Mouse (Mus musculus) embryonic facial prominence, embryonic 14.5 days (tissue): ENCODE measurements at regions not wholly inside any gene's neighbourhood (a gene's known extent, or its start where the extent isn't known, plus 50 kb on each side); places are given as distances from the start of the nearest gene placed in this dataset.
A peak's percentile ranks its signal among the peaks of the same experiment; 100 is the strongest.

ENCODE experiments used
- ATAC-seq: fragments of 200-750 bp; cut with Nextera tagmentation; 2 replicates; pipeline ENCODE4 v1.8.0; 2017; ENCODE audit warnings: low read depth, moderate number of reproducible peaks, moderate TSS enrichment
- DNase-seq: peaks from one replicate; pipeline ENCODE4 v3.0.0-alpha.2; 2015; ENCODE audit warnings: low spot score
- H3K27ac ChIP-seq: fragments of 300-500 bp; sonication (generic); replicated peaks from 2 replicates; pipeline ENCODE4 v1.5.1; 2014; ENCODE audit warnings: low read depth, mild to moderate bottlenecking, low read length, moderate library complexity
- H3K27me3 ChIP-seq: fragments of 300-500 bp; sonication (generic); replicated peaks from 2 replicates; pipeline ENCODE4 v1.6.1; 2014; ENCODE audit warnings: low read length; ENCODE audit not compliant: control insufficient read depth, insufficient read depth
- H3K36me3 ChIP-seq: fragments of 300-500 bp; sonication (generic); 2 replicates; pipeline ENCODE4 v1.6.1; 2014; ENCODE audit warnings: low read length, mixed read lengths; ENCODE audit not compliant: control insufficient read depth, insufficient read depth
- H3K4me1 ChIP-seq: fragments of 300-500 bp; sonication (generic); 2 replicates; pipeline ENCODE4 v1.6.1; 2014; ENCODE audit warnings: antibody characterized with exemption, low read length; ENCODE audit not compliant: control insufficient read depth, insufficient read depth
- H3K4me2 ChIP-seq: fragments of 300-500 bp; sonication (generic); 2 replicates; pipeline ENCODE4 v1.6.1; 2014; ENCODE audit warnings: low read depth, mild to moderate bottlenecking, low read length, moderate library complexity, mixed read lengths
- H3K4me3 ChIP-seq: fragments of 300-500 bp; sonication (generic); 2 replicates; pipeline ENCODE4 v1.5.1; 2014; ENCODE audit warnings: low read depth, mild to moderate bottlenecking, low read length
- H3K9ac ChIP-seq: fragments of 300-500 bp; sonication (generic); 2 replicates; pipeline ENCODE4 v1.6.1; 2014; ENCODE audit warnings: low read depth, mild to moderate bottlenecking, low read length, moderate library complexity, mixed read lengths
- H3K9me3 ChIP-seq: fragments of 300-500 bp; sonication (generic); 2 replicates; pipeline ENCODE4 v1.6.1; 2016; ENCODE audit warnings: low read length; ENCODE audit not compliant: control insufficient read depth
- WGBS: fragments of 180-500 bp; shearing (Covaris S2); extraction: QIAGEN DNeasy Blood & Tissue Kit; methylation state at CpG from one replicate; pipeline ENCODE4 v1.1.7; 2014; 5-methylcytosine and 5-hydroxymethylcytosine counted together

DNA sequence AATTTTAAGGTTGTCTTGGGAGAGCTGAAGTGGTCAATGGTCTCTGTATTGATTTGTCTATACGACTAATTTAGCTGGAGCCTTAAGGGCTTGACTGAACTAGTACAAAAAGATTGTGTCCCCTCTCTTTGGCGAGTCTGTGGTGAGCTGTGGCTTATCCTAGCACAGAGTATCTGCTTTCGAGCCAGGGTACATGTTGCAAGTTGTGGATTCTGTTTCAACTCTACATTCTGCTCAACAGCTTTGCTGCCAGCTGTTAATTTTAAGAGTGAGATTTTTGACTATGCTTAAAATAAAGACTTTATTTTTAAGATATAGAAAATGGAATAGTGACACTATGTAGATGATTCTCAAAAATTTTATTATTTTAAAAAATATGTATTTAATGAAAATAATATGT lies 175.8 kb upstream of the Agbl1 start:
- WGBS: 75% methylated on average over 3 of the region's 3 CpGs

GRCm38 (mm10) chr7:76099149-76099548 lies 130.5 kb upstream of the Agbl1 start:
- Histone ChIP-seq H3K9me3 (no peaks in the 10 kb centered on the region), H3K4me2 (no peak overlapping the region), H3K4me1 (no peaks in the 10 kb centered on the region), H3K27ac (no peak overlapping the region), H3K9ac (no peak overlapping the region), H3K36me3 (no peaks in the 10 kb centered on the region), H3K27me3 (no peaks in the 10 kb centered on the region), H3K4me3 (no peak overlapping the region)
- WGBS: 70% methylated on average over 1 of the region's 1 CpGs
- no peak for DNase-seq
- ATAC-seq: no peak

More for the DNA sequence above, 175.8 kb upstream of the Agbl1 start:
- no peak overlapping the region for H3K4me2 ChIP-seq
- H3K9me3 ChIP-seq: no peaks in the 10 kb centered on the region
- no peaks in the 10 kb centered on the region for H3K27me3 ChIP-seq
- no peak overlapping the region for H3K4me3 ChIP-seq
- no peaks in the 10 kb centered on the region for H3K36me3 ChIP-seq
- DNase-seq (no peak), ATAC-seq (no peak)
- H3K4me1 ChIP-seq: no peaks in the 10 kb centered on the region
- no peak overlapping the region for H3K9ac ChIP-seq
- H3K27ac ChIP-seq: no peak overlapping the region

- DNase-seq (no peak), ATAC-seq (no peak)
- no peak overlapping the region for H3K9ac ChIP-seq
- no peak overlapping the region for H3K4me3 ChIP-seq
- H3K27me3 ChIP-seq: no peaks in the 10 kb centered on the region
- WGBS: 85% methylated on average over 8 of the region's 8 CpGs
- H3K4me1 ChIP-seq: no peaks in the 10 kb centered on the region
- no peak overlapping the region for H3K4me2 ChIP-seq
- no peaks in the 10 kb centered on the region for H3K36me3 ChIP-seq
- H3K9me3 ChIP-seq: no peaks in the 10 kb centered on the region
- no peak overlapping the region for H3K27ac ChIP-seq
Measured at GRCm38 (mm10) chr7:76121242-76121844, 108.3 kb upstream of the Agbl1 start.

DNA sequence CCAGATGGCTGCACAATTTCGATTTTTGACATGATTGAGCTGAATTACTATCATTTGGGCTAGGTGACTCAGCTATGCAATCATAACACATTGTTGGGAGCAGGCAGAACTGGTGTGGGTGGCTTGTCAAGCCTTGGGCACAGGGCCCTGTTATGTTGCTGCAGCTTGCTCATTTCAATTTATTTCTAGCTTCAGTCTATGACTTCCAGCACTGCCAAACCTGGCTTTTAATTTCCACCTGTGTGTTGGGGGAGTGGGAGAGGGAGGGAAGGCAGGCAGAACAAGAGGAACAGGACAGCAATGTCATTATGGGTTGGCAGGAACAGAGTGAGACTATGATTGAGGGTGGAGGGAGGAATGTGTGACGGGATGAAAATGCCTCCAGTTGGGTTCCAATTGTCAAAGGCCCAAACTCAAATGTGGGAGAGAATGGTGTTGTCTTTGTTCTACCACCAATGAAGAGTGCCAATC lies 102.0 kb upstream of the Agbl1 start:
- Histone ChIP-seq H3K36me3 (no peaks in the 10 kb centered on the region), H3K27ac (no peak overlapping the region), H3K9ac (no peak overlapping the region), H3K9me3 (no peaks in the 10 kb centered on the region), H3K27me3 (no peaks in the 10 kb centered on the region), H3K4me2 (no peak overlapping the region), H3K4me3 (no peak overlapping the region), H3K4me1 (no peaks in the 10 kb centered on the region)
- 66% methylated on average over 2 of the region's 2 CpGs for WGBS
- no peak for ATAC-seq
- DNase-seq: peak; percentile 2

DNA sequence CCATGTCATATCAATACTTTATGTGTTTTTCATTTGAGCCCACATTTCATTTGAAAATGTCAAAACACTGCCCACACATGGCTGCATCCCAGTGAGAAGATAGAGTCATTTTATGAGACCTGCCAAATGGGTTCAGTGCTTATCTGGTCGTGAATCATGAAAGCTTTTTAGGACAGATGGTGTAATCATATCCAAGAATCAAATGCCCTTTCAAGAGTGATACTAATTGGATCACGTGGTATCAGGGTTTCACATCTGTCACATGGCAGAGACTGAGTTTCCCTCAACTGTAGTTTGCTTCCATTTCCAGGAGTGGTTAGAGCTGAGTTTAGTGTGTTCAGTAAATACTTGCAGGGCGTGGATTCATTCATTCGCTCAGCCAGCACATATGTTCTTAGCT lies 87.2 kb upstream of the Agbl1 start:
- H3K9me3 ChIP-seq: no peaks in the 10 kb centered on the region
- H3K4me2 ChIP-seq: no peak overlapping the region
- no peak overlapping the region for H3K9ac ChIP-seq
- WGBS: 64% methylated on average over 4 of the region's 4 CpGs
- no peak overlapping the region for H3K27ac ChIP-seq
- H3K36me3 ChIP-seq: no peaks in the 10 kb centered on the region
- H3K4me3 ChIP-seq: no peak overlapping the region
- ATAC-seq (no peak), DNase-seq (peak; percentile 14)
- no peaks in the 10 kb centered on the region for H3K4me1 ChIP-seq
- H3K27me3 ChIP-seq: no peaks in the 10 kb centered on the region

DNA sequence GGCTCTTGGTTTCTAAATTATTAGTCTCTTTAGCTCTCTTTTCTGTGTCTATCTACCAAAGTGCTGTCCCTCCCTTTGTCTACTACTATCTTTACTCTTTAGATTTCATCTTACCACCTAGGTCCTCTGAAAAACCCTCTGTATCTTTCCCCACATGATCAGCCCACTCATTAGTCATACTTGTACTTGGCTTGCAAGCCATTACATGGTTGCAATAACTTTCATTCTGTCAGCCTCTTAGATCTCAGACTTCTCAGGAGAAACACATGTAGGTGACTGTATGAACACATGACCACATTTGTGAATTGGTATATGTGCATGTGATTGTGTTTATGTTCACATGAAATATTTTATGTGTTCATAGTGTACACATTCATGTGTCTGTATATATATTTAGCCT lies 83.3 kb upstream of the Agbl1 start:
- H3K4me2 ChIP-seq: no peak overlapping the region
- H3K27ac ChIP-seq: no peak overlapping the region
- H3K4me3 ChIP-seq: no peak overlapping the region
- H3K27me3 ChIP-seq: no peaks in the 10 kb centered on the region
- no peaks in the 10 kb centered on the region for H3K9me3 ChIP-seq
- no peaks in the 10 kb centered on the region for H3K4me1 ChIP-seq
- DNase-seq (no peak), ATAC-seq (no peak)
- H3K9ac ChIP-seq: no peak overlapping the region
- H3K36me3 ChIP-seq: no peaks in the 10 kb centered on the region

DNA sequence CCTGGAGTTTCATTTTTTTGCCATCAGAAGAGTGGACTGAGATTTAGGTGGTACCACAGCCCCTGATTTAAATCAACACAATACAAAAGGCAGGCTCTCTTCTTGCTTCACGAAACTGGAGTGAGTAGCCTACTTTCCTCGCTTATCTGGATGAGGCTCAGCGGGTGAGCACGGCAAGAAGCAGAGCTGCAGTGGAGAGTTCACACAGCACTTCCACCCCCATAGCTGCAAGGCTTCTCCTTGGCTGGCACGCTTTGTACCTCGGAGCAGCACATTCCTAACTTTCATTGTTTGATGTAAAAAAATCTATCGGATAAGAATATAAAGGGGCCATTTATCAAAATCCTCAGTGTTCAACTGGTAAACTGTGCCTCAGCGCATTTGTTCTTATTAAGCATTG lies 72.8 kb upstream of the Agbl1 start:
- whole genome bisulfite sequencing: 30% methylated on average over 8 of the region's 8 CpGs
- H3K9ac ChIP-seq: no peak overlapping the region
- H3K27ac ChIP-seq: no peak overlapping the region
- H3K27me3 ChIP-seq: no peaks in the 10 kb centered on the region
- DNase-seq (no peak), ATAC-seq (no peak)
- H3K4me1 ChIP-seq: no peaks in the 10 kb centered on the region
- no peak overlapping the region for H3K4me2 ChIP-seq
- no peak overlapping the region for H3K4me3 ChIP-seq
- no peaks in the 10 kb centered on the region for H3K9me3 ChIP-seq
- no peaks in the 10 kb centered on the region for H3K36me3 ChIP-seq

- Histone ChIP-seq H3K4me1 (no peaks in the 10 kb centered on the region), H3K27ac (no peak overlapping the region), H3K4me3 (no peak overlapping the region), H3K27me3 (no peaks in the 10 kb centered on the region), H3K36me3 (no peaks in the 10 kb centered on the region), H3K4me2 (no peak overlapping the region), H3K9me3 (no peaks in the 10 kb centered on the region), H3K9ac (no peak overlapping the region)
- 87% methylated on average over 1 of the region's 1 CpGs for WGBS
- ATAC-seq (no peak), DNase-seq (no peak)
Measured at GRCm38 (mm10) chr7:76164191-76164590, 65.5 kb upstream of the Agbl1 start.

GRCm38 (mm10) chr7:76164735-76165630 lies 64.7 kb upstream of the Agbl1 start:
- H3K4me2 ChIP-seq: no peak overlapping the region
- H3K4me1 ChIP-seq: no peaks in the 10 kb centered on the region
- H3K9me3 ChIP-seq: no peaks in the 10 kb centered on the region
- ATAC-seq (no peak), DNase-seq (no peak)
- no peak overlapping the region for H3K4me3 ChIP-seq
- 77% methylated on average over 5 of the region's 5 CpGs for WGBS
- H3K36me3 ChIP-seq: no peaks in the 10 kb centered on the region
- H3K9ac ChIP-seq: no peak overlapping the region
- no peak overlapping the region for H3K27ac ChIP-seq
- no peaks in the 10 kb centered on the region for H3K27me3 ChIP-seq
